Mouse (Mus musculus) cortical plate, adult 2 months (tissue): ENCODE data around the gene Ppm1b. TPM values are rescaled to one million over a fixed set of nuclear protein-coding genes. Genes with fewer than 3 reads are reported as not detected.

Experiments used
- H3K27ac ChIP-seq: fragments of 200-500 bp; 2 replicates; pipeline ENCODE4 v1.5.1; 2012; ENCODE audit warnings: low read length, control low read depth, inconsistent platforms; ENCODE audit not compliant: insufficient read depth
- H3K4me1 ChIP-seq: fragments of 200-500 bp; 2 replicates; pipeline ENCODE4 v1.6.1; 2011; ENCODE audit warnings: low read length; ENCODE audit not compliant: control insufficient read depth, insufficient read depth
- H3K4me3 ChIP-seq: fragments of 200-500 bp; 2 replicates; pipeline ENCODE4 v1.5.1; 2011; ENCODE audit warnings: mild to moderate bottlenecking, low read length, control low read depth; ENCODE audit not compliant: insufficient read depth
- CTCF ChIP-seq: fragments of 200-500 bp; IDR thresholded peaks from 2 replicates; pipeline ENCODE4 v1.5.1; 2011; ENCODE audit warnings: mild to moderate bottlenecking, control low read depth, low read length; ENCODE audit not compliant: insufficient read depth; ENCODE audit errors: extremely low read depth
- POLR2A ChIP-seq: fragments of 200-500 bp; IDR thresholded peaks from 2 replicates; pipeline ENCODE4 v1.6.1; 2011; ENCODE audit warnings: mild to moderate bottlenecking, low read length, control low read depth; ENCODE audit not compliant: insufficient read depth; ENCODE audit errors: extremely low read depth
- polyA plus RNA-seq: library from polyadenylated mRNA; depleted of rRNA; stranded (reverse); fragments of >200 nt; gene quantifications from 2 replicates; pipeline ENCODE4 v1.2.3, GENCODE M21; 2012; rRNA removed

The Ppm1b gene
- polyA plus RNA-seq, 1 experiment, result 91.4 TPM

DNA sequence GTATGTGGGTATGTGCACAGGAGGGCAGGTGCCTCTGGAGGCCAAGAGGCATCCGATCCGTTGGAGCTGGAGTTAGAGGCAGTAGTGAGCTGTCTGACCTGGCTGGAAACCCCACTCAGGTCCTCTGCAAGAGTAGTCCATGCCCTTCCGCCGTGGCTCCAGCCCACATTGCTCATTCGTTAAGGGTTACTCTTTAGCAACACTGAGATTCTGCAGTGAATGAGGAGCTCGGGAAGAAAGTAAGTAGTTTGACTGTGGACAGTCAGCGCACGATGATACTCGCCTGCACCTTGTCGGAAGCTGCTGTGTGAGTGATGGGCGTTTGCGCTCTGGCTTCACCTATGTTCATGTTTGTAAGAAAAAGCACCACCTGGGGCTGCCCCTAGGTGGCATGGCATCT is 88.6 kb downstream of the Ppm1b start:
- H3K27ac ChIP-seq, result no peak overlapping the region
- H3K4me1 ChIP-seq, result no peaks in the 10 kb centered on the region

DNA sequence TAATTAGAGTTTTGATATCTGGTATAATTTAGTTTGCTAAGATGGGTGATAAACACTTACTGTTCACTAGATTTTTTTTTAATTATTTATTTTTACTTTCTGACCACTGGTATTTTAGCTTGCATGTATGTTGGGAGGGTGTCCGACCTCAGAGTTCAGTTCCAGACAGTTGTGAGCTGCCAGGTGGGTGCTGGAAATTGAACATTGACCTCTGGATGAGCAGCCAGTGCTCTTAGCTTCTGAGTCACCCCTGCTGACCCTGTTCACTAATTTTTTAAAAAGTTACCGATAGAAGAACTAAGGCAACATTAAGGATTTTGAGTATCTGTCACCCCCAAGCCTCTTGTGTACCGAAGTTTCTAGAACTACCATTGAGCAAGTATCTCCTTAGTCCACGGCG is 91.8 kb downstream of the Ppm1b start:
- TF ChIP-seq CTCF (no peak), POLR2A (no peak)
- no peak overlapping the region for H3K27ac ChIP-seq
- no peaks in the 10 kb centered on the region for H3K4me1 ChIP-seq
- no peak overlapping the region for H3K4me3 ChIP-seq

More for the DNA sequence above, 88.6 kb downstream of the Ppm1b start:
- TF ChIP-seq CTCF (no peak), POLR2A (no peak)
- no peak overlapping the region for H3K4me3 ChIP-seq

DNA sequence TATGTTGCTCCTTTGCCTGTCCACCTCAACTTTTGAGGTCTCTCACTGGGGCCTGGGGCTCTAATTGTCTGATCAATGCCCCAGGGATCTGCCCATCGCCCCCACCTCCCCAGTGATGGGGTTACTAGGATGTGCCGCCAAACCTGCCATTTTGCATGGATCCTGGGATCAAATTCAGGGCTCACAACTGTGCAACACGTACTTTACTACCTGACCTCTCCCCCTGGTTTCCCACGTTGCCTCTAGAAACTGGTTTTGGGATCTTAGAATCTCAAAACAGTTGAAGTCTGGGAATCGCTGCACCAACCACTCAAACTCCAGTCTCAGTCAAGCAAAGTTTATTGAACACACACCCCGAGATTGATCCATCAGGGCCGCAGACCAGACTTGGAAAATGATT is 101.7 kb downstream of the Ppm1b start:
- no peak overlapping the region for H3K27ac ChIP-seq
- no peak for TF ChIP-seq POLR2A
- TF ChIP-seq CTCF, result no peak
- no peak overlapping the region for H3K4me3 ChIP-seq
- H3K4me1 ChIP-seq, result no peaks in the 10 kb centered on the region

DNA sequence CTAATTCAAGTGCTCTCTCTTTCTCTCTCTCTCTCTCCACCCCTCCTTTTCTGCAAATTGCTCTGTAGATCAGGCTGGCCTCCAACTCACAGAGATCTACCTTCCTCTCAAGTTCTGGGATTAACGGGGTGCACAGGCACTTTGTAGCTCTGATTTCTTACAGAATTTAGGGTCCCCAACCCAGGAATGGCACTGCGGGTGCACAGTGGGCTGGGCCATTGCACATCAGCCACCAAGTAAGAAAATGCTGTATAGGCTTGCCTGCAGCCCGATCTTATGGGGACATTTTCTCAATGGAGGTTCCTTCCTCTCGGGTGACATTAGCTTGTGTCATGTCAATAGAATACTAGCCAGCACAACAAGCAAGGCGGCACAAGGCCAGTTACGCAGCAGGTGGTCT is 102.6 kb downstream of the Ppm1b start:
- H3K27ac ChIP-seq, result no peak overlapping the region
- TF ChIP-seq POLR2A (no peak), CTCF (no peak)
- no peak overlapping the region for H3K4me3 ChIP-seq
- no peaks in the 10 kb centered on the region for H3K4me1 ChIP-seq

- H3K4me3 ChIP-seq, result no peak overlapping the region
- no peak for TF ChIP-seq CTCF
- TF ChIP-seq POLR2A, result no peak
- peaks cover 2% of the 10 kb centered on the region; the same call in 1 of the 2 replicates for H3K4me1 ChIP-seq
- no peak overlapping the region for H3K27ac ChIP-seq
Measured at GRCm38 (mm10) chr17:85063560-85063959, 107.0 kb downstream of the Ppm1b start.

- no peak for TF ChIP-seq CTCF
- TF ChIP-seq POLR2A, result no peak
- Histone ChIP-seq H3K27ac (no peak overlapping the region), H3K4me1 (peaks cover 2% of the 10 kb centered on the region; the same call in 1 of the 2 replicates), H3K4me3 (no peak overlapping the region)
Measured at GRCm38 (mm10) chr17:85067331-85067730, 110.8 kb downstream of the Ppm1b start.

DNA sequence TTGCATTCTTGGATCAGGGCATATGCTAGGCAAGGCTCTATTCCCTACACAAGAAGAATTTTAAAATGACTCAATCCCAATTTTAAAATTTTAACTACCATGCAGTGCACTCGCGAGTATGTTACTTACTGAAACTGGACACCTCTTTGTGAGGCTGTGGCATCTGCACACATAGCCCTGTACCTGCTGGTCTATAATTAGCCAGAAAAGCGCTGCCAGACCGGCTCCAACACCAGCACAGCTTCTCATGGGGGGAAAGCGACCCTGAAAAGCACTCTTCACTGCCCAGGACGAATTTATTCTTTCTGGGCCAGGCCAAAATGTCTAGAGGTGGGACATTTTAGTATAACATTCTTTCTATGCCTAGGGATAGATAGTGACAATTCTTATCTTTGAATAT is 114.1 kb downstream of the Ppm1b start:
- TF ChIP-seq POLR2A, result no peak
- no peak for TF ChIP-seq CTCF
- Histone ChIP-seq H3K4me3 (no peak overlapping the region), H3K27ac (no peak overlapping the region), H3K4me1 (peaks cover 7% of the 10 kb centered on the region)

GRCm38 (mm10) chr17:85071088-85071775 is 114.7 kb downstream of the Ppm1b start:
- no peak for TF ChIP-seq POLR2A
- TF ChIP-seq CTCF, result peak; percentile 33; the same call in 1 of the 2 replicates
- Histone ChIP-seq H3K4me3 (no peak overlapping the region), H3K27ac (no peak overlapping the region), H3K4me1 (peaks cover 7% of the 10 kb centered on the region)

- Histone ChIP-seq H3K4me1 (peaks cover 6% of the 10 kb centered on the region), H3K27ac (no peak overlapping the region), H3K4me3 (no peak overlapping the region)
- TF ChIP-seq POLR2A, result no peak
- no peak for TF ChIP-seq CTCF
Measured at GRCm38 (mm10) chr17:85072383-85072782, 115.8 kb downstream of the Ppm1b start.

GRCm38 (mm10) chr17:85073214-85073613 is 116.7 kb downstream of the Ppm1b start:
- Histone ChIP-seq H3K27ac (no peak overlapping the region), H3K4me1 (peaks cover 5% of the 10 kb centered on the region), H3K4me3 (no peak overlapping the region)
- TF ChIP-seq CTCF, result no peak
- no peak for TF ChIP-seq POLR2A

Other genes starting within 250 kb of the Ppm1b start
- 32.9 and 34.6 TPM in 2 replicates for gene Lrpprc, start 166.0 kb upstream of the Ppm1b start, polyA plus RNA-seq
- gene Slc3a1, start 71.6 kb downstream of the Ppm1b start, polyA plus RNA-seq, result 0.10 and 0.26 TPM in 2 replicates
- gene Prepl, start 133.5 kb downstream of the Ppm1b start, polyA plus RNA-seq, result 259 and 262 TPM in 2 replicates
- 6.8 and 7.0 TPM in 2 replicates for gene Camkmt, start 133.8 kb downstream of the Ppm1b start, polyA plus RNA-seq